Mouse (Mus musculus) gastrocnemius, adult 8-10 months (tissue): Measurements from ENCODE around the gene Slc19a1. TPM values are rescaled to one million over a fixed set of nuclear protein-coding genes. Genes with fewer than 3 reads are reported as not detected.

Experiments
- DNase-seq, 2 experiments: peaks; one replicate each; pipeline ENCODE4 v3.0.0; 2022; ENCODE audit warnings: low spot score in 2 of 2
- total RNA-seq, 4 experiments: library from RNA; stranded (reverse); gene quantifications; 2 replicates each; pipeline ENCODE4 v1.2.4; 2022

The Slc19a1 gene
- total RNA-seq, 4 experiments from 2014 or later: 4.6 to 5.5 (median 4.9) TPM

DNA sequence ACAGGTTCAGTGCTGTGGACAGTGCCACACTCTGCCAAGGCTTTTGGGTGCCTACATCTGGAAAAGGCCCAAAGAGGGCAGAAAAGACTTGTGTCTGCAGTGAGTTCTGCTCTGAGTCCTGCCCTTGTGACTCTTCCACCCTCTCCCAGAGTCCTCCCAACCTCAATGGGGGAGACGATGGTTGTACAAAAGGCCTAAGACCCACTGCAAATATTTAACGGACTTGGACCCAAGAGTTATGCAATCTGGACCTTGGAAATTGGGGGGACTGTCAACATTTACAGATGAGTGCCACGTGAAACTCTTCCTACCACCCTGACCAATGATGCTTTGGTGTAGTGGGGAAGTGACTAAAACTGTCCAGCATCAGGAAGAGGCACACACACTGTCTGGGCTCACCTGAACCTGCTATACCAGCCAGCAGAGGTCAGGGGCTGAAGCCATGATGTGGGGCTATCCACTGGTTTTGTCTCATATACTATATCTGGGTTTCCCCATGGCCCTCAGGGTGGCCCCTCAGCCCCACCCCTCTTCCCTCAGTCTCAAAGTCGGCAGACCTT, 59.6 kb downstream of the Slc19a1 start:
- DNase-seq: no peak

DNA sequence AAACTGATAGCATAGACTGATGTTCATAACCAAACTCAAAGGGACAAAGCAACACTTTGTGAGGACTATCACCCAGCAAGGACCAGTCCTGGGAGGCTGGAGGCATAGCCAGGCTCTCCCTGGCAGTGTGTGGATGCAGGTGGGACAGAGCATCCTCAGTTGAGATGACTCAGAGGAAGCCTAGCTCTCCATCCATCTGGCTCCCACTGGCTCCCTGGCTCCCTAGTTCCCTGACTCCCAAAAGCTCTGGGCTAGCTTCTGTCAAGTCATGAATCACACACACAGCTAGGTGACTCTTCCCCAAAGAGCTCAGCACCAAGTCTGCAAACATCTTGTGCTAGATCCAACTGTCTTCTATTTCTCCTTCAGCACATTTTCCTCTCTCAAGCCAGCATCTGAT, 61.8 kb downstream of the Slc19a1 start:
- no peak for DNase-seq

DNA sequence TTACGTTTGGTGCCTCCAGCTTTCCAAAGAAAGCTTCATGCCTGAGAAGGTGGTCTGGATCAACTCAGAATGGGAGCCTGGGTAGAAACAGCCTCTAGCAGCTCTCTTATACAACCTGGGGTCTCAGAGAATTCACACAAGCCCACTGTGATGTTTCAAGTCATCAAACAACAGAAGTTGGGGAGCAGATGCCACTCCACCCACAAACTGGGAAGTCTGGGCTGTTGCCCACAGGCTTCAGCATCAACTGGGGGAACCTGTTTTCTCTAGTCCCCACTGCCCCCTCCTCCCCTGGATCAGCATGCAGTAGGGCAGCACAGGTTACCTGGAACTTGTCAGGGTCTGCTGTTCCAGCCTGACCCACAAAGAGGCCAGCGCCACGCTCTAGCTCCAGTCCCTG, 63.6 kb downstream of the Slc19a1 start:
- DNase-seq: no peak

DNA sequence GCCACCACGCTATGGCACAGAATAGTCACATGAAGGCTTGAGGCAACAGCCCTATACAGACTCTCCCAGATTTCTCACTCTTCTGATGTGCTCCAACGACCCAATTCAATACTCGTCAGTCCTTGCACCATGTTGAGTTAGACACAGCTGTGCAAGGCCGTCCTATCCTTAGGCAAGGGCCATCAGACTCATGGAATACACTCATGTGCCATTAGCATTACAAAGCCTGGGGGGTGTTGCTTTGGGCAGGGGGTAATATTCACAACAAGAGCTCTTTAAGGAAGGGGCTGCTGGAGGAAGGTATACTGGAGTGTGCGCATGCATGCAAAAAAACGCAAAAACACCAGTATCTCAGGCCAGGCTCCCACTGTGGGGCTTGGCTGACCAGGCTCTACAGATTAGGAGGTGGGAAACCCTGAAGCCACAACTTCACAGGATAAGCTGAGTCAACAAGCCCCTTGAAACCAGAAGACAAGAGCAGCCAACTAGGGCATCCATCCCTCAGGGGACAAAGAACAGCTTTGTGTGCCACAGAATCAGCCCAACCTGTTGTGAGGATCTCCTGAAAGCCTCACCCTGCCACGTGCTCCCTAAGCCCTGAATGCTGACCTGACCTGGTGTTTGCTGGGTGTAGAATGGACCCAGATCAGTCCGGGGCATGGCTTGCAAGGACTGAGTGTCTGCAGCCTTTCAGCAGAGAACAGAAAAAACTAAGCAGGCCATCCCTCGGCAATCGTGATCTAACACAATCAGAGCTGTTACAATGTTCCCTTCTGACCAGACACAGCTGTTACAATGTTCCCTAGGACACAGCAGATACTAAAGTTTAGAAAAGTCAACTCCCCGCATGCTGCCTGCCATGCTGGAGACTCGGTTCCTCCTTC, 65.2 kb downstream of the Slc19a1 start:
- DNase-seq: no peak

DNA sequence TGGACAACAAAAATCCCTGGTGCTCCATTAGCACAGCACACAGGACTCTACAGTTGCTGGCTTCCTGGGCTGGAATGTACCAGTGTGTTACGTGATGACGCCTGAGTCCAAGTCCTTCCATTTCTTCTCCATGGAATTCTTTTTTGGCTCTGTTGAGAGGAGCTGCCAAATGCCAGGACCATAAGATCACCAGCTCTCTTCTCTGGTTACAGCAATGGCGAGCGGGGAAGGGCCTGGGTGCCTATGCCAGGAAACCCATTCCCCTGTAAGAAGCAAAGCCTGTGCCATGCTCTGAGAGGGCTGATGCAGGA, 65.8 kb downstream of the Slc19a1 start:
- no peak for DNase-seq

DNA sequence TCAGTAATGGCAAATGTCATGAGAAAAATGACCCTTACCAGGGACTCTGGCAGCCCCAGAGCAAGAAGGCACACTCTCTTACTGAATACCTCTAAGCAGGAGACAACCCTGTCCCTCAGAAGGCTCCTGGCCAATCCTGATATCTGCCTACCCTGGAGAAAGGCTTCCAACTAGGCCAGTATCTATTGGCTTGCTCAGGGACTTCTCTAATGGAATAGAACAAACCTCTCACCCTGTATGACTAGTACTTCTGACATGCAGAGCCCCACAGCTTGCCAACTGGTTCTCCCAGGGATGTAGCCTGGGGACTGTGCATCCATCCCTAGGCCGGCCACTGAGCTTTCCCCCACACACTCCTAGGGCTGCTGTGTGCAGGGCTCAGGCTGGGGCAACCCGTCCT, 66.6 kb downstream of the Slc19a1 start:
- no peak for DNase-seq

DNA sequence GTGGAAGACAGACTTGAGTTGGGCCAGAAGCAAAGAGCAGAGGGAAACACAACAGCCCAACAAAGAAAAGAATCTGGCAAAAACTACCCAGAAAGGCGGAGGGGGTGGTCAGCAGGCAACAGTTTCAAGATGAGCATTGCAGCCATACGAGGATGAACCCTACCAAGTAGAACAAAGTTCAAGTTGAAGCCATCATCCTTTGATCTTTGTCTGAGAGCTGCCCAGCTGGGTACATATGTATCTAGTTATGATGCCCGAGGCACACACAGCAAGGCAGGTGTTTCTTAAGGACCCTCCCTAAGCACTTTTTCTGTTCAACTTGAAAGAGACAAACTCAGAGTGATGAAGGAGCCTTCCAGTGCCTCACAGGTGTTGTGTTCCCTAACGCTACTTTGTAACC, 67.7 kb downstream of the Slc19a1 start:
- DNase-seq: no peak

DNA sequence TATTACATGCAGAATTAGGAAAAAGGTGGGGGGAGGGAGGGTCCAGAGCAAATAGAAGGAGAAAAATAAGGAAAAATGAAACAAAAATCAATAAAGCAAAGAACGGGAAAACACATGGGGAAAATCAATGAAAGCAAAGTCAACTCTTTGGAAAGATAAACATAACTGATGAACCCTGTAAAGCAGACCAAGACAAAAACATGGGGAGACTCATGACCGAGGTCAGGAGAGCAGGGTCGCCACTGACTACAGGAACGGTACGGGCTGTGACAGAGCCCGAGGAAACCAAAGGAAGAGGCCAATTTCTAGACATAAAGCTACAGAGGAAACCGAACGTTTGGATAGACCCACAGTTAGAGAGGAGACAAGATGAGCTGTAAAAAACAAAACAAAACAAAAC, 71.6 kb downstream of the Slc19a1 start:
- no peak for DNase-seq

DNA sequence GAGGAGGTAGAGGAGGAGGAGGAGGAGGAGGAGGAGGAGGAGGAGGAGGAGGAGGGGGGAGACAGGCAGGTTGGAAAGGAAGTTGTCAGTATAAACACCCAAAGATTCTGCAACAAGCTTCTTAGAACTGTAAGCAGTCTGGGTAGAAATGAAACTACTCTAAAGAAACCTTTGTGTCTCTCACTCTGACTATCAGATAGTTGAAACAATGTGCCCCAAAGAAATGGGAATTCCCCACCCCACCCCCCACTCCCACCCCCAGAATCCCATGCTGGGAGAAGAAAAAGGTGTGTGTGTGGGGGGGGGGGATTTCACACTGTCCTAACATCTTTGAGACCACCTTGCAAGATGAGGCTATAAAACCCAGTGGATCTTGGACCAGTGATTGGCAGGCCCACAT, 72.3 kb downstream of the Slc19a1 start:
- no peak for DNase-seq

DNA sequence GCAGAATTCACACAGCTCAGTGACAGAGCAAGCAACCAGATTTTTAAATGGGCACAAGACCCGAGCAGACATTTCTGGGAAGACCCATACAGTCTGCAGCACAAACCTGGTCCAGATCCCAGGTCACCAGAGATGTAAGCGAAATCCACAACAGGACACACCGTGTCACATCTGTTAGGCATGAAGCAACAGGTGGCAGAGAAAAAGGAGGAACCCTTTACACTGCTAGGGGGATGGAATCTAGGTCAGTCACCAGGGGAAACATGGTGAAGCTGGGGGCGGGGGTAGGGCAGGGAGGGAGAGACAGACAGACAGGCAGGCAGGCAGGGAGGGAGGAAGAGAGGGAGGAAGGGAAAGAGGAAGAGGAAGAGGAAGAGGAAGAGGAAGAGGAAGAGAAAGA, 76.1 kb downstream of the Slc19a1 start:
- DNase-seq: no peak

DNA sequence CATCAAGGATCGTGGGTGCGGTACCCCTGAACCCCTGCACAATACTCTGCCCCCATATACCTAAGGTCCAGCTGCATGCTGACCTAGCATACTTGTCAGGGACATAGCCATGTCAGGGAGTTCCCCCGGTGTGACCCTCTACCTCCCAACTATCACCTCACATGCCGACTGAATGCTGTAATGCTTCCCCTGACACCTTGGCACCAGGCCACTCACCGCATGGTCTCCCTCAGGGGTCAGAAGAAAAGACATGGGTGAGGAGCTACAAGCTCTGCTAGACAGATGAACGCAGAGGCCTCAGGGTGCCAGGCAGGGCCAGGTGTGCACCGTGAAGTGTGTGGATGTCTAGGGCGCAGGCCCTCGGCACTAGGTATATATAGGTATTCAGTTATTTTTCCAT, 78.0 kb downstream of the Slc19a1 start:
- no peak for DNase-seq

Other genes starting within 250 kb of the Slc19a1 start
- gene Pcbp3, start 70.4 kb upstream of the Slc19a1 start, total RNA-seq: 1 to 10 TPM; 1.3 to 3.6 (median 1.7) TPM
- gene Col18a1, start 134.3 kb downstream of the Slc19a1 start, total RNA-seq: 1 to 10 TPM; 2.2 to 5.9 (median 3.7) TPM
- gene Pofut2, start 227.0 kb downstream of the Slc19a1 start, total RNA-seq: 10 to 100 TPM; 22.7 to 29.5 (median 23.8) TPM